Mouse (Mus musculus) bone marrow macrophage, adult 2 months (primary cell): ENCODE measurements around the gene Tbxa2r. TPM values are rescaled to one million over a fixed set of nuclear protein-coding genes. Genes with fewer than 3 reads are reported as not detected.

Experiments
- H3K27ac ChIP-seq: 2 replicates; pipeline ENCODE4 v1.5.1; 2012; ENCODE audit warnings: low read depth, low read length; ENCODE audit not compliant: insufficient read depth
- H3K4me1 ChIP-seq: 2 replicates; pipeline ENCODE4 v1.6.1; 2012; ENCODE audit warnings: low read length; ENCODE audit not compliant: control insufficient read depth, insufficient read depth
- H3K4me3 ChIP-seq: 2 replicates; pipeline ENCODE4 v1.5.1; 2012; ENCODE audit warnings: mild to moderate bottlenecking, low read length, moderate library complexity; ENCODE audit not compliant: insufficient read depth
- CTCF ChIP-seq: IDR thresholded peaks from 2 replicates; pipeline ENCODE4 v1.5.1; 2012; ENCODE audit warnings: low read depth, mild to moderate bottlenecking, low read length, moderate library complexity
- POLR2A ChIP-seq: IDR thresholded peaks from 2 replicates; pipeline ENCODE4 v1.6.1; 2012; ENCODE audit warnings: mild to moderate bottlenecking, low read depth, low read length, borderline replicate concordance
- polyA plus RNA-seq: library from polyadenylated mRNA; stranded (reverse); fragments of >200 nt; gene quantifications from 2 replicates; pipeline ENCODE4 v1.2.4, GENCODE M21; 2012; ENCODE audit not compliant: missing spikeins, insufficient read depth, insufficient read length

Tbxa2r gene
- polyA plus RNA-seq, result not detected in 2 replicates

- Histone ChIP-seq H3K4me3 (no peak within 1 kb of the TSS), H3K4me1 (peaks cover 3% of the 10 kb centered on the region), H3K27ac (no peak within 1 kb of the TSS)
- no peak for TF ChIP-seq CTCF
- TF ChIP-seq POLR2A, result no peak
Observed at GRCm38 (mm10) chr10:81328386-81328785, at the start of gene Tbxa2r. TSS of gene Tbxa2r (plus strand) at chr10:81328731.

- no peak overlapping the region for H3K27ac ChIP-seq
- H3K4me3 ChIP-seq, result no peak overlapping the region
- no peaks in the 10 kb centered on the region for H3K4me1 ChIP-seq
- TF ChIP-seq POLR2A, result no peak
- TF ChIP-seq CTCF, result no peak
Observed at GRCm38 (mm10) chr10:81279496-81279895, 49.0 kb upstream of the Tbxa2r start.

DNA sequence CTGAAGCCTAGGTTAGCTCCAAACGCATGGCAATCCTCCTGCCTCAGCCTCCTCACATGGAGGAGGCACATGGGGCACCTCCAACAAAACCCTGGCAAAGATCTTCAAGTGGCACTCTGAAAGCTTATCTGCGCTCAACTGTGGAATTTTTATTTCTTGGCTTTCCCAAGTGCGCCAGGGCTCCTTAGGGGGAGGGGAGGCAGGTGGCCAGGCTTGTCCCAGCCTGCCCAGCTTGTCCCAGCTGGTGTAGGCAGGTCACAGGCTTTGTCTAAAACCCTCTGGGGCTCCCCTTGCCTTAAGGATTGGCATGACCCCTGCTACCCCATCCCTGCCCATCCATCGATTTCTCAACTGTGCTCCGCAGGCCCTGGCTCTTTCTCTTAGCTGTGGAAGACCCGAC, 44.3 kb upstream of the Tbxa2r start:
- no peaks in the 10 kb centered on the region; the same call in 1 of the 2 replicates for H3K4me1 ChIP-seq
- H3K4me3 ChIP-seq, result no peak overlapping the region
- H3K27ac ChIP-seq, result no peak overlapping the region
- TF ChIP-seq CTCF, result no peak
- no peak for TF ChIP-seq POLR2A

DNA sequence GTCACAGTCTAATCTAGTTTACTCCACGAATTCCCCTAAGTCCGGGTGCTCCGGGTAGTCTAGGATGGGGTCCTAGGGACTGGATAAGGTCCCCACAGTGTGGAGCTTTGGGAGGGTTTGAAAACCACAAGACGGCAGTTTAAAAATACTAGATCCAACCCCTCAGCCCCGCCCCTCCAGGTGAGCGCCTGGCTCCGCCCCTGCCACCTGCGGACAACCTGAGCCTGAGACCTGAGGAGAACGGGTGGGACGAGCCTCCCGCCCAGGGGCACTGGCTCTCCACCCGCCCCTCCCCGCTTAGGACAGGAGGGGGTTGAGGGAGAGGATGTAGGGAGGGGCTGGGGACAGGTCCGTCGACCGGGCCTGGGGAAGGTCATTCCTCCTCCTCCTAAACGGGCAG, 43.8 kb upstream of the Tbxa2r start:
- TF ChIP-seq POLR2A, result no peak
- no peak for TF ChIP-seq CTCF
- no peaks in the 10 kb centered on the region; the same call in 1 of the 2 replicates for H3K4me1 ChIP-seq
- H3K4me3 ChIP-seq, result no peak overlapping the region
- no peak overlapping the region for H3K27ac ChIP-seq

- TF ChIP-seq POLR2A (no peak), CTCF (0 out of 2 replicates have a peak, but pooled peaks have one; percentile 16)
- peak overlapping the region; percentile 72 for H3K4me3 ChIP-seq
- no peak overlapping the region for H3K27ac ChIP-seq
- H3K4me1 ChIP-seq, result peaks cover under 1% of the 10 kb centered on the region; the same call in 1 of the 2 replicates
Observed at GRCm38 (mm10) chr10:81285694-81286450, 42.7 kb upstream of the Tbxa2r start.

DNA sequence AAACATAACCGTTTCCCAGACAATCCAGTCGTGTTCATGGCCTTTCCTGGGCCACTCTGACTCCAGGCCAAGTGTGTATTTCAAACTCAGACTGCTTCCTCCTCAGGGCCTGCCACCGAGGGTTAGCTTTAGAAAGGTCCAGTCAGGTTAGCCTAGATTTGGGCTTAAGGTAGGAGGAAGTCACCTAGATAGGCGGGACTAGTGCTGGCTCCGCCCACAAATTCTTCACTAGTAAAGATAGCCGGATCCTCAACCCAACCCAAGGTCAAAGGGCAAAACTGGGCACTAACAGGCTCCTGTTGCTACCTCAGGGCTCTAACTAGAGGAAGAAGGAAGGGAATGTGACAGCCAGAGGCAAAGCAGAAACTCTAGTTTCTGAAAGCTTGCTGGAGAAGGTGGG, 41.9 kb upstream of the Tbxa2r start:
- H3K4me1 ChIP-seq, result peaks cover 8% of the 10 kb centered on the region
- TF ChIP-seq CTCF, result no peak
- TF ChIP-seq POLR2A, result no peak
- no peak overlapping the region for H3K4me3 ChIP-seq
- H3K27ac ChIP-seq, result no peak overlapping the region

GRCm38 (mm10) chr10:81287513-81288157, 40.9 kb upstream of the Tbxa2r start:
- no peak for TF ChIP-seq POLR2A
- peak; percentile 94 for TF ChIP-seq CTCF
- H3K27ac ChIP-seq, result no peak overlapping the region
- H3K4me3 ChIP-seq, result no peak overlapping the region
- H3K4me1 ChIP-seq, result peaks cover 14% of the 10 kb centered on the region

DNA sequence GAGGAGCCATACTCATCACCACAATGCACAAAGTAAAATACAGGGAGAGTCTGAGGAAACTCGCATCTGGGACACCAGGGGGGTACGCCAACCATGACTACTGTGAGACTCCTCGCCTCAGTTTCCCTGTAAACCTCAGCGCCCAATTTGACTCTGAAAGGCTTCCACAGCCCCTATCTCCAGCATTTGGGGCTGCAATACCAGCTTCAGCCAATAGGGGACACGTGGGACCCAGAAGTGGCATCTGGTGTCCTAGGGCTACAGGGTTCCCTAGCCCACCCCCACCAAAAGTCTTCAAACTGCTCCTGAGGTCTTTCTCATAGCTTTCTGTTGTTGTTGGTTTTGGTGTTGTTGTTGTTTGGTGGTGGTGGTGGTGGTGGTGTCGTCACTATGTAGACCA, 39.9 kb upstream of the Tbxa2r start:
- Histone ChIP-seq H3K27ac (no peak overlapping the region), H3K4me1 (peaks cover 14% of the 10 kb centered on the region), H3K4me3 (no peak overlapping the region)
- TF ChIP-seq POLR2A (no peak), CTCF (0 out of 2 replicates have a peak, but pooled peaks have one; percentile 51)

- Histone ChIP-seq H3K4me3 (no peak overlapping the region), H3K4me1 (peaks cover 14% of the 10 kb centered on the region), H3K27ac (no peak overlapping the region)
- TF ChIP-seq POLR2A (no peak), CTCF (peak; percentile 77)
Observed at GRCm38 (mm10) chr10:81289278-81289677, 39.3 kb upstream of the Tbxa2r start.

- no peak overlapping the region for H3K4me3 ChIP-seq
- H3K4me1 ChIP-seq, result peaks cover 17% of the 10 kb centered on the region
- TF ChIP-seq CTCF, result no peak
- TF ChIP-seq POLR2A, result no peak
- no peak overlapping the region for H3K27ac ChIP-seq
Observed at GRCm38 (mm10) chr10:81289811-81290210, 38.7 kb upstream of the Tbxa2r start.
